Mouse (Mus musculus): ENCODE measurements around the gene Gm3755. TPM values are rescaled to one million over a fixed set of nuclear protein-coding genes. Genes with fewer than 3 reads are reported as not detected.
"Not testable (repeated sequence)": the region's sequence is repeated elsewhere in the genome, so short reads cannot be mapped to it uniquely, and the experiment has no call there.

Gene Gm3755
- total RNA-seq (2017): not detected in 2 replicates

DNA sequence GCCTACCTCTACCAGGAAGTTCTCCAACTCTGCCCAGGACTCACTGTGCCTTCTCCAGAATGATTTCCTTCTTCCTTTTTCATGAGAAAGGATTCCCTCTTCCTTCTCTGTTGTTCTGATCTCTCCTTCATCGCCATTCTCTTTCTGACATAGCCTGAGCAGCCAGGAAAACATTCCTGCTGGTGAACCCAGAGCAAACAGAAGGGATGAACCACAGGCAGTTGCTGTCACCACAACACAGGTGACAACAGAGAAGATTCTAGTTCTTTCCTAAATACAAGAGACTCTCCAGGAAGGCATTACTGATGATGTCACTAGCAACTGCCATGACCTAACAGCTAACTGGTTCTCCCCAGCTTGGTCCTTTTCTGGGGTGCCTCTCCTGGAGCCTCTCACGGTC lies at the start of gene Gm3755:
Gm3755 (minus strand) TSS at position 101 of the 400 bp plus-strand sequence.
- not testable (repeated sequence) for ATAC-seq (replicated peaks; ENCODE audit: low read depth, poor library complexity, severe bottlenecking)

- not testable (repeated sequence) for ATAC-seq (replicated peaks; ENCODE audit: low read depth, poor library complexity, severe bottlenecking)
Measured at GRCm38 (mm10) chr14:7488731-7489130, 38.0 kb upstream of the Gm3755 start.

- ATAC-seq (replicated peaks; ENCODE audit: low read depth, poor library complexity, severe bottlenecking): not testable (repeated sequence)
Measured at GRCm38 (mm10) chr14:7483662-7484061, 32.9 kb upstream of the Gm3755 start, which contains the start of gene Gm3752. Gene Gm3752, minus strand, starts transcription at chr14:7483762.

GRCm38 (mm10) chr14:7422496-7422895 lies 28.2 kb downstream of the Gm3755 start:
- not testable (repeated sequence) for ATAC-seq (replicated peaks; ENCODE audit: low read depth, poor library complexity, severe bottlenecking)

Other genes starting within 250 kb of the Gm3755 start
- not detected in 2 replicates for gene Gm3727, start 186.2 kb downstream of the Gm3755 start, total RNA-seq (2017)
- gene Gm3739, start 135.9 kb downstream of the Gm3755 start, total RNA-seq (2017): 0.29 and 0.37 TPM in 2 replicates
- not detected in 2 replicates for gene Gm5797, start 118.5 kb downstream of the Gm3755 start, total RNA-seq (2017)
- not detected in 2 replicates for gene Gm8374, start 85.8 kb downstream of the Gm3755 start, total RNA-seq (2017)
- not detected in 2 replicates for gene Gm3752, start 32.8 kb upstream of the Gm3755 start, total RNA-seq (2017)
- gene Gm3558, start 117.6 kb upstream of the Gm3755 start, total RNA-seq (2017): not detected in 2 replicates
- not detected in 2 replicates for gene Gm10338, start 144.7 kb upstream of the Gm3755 start, total RNA-seq (2017)
- not detected in 2 replicates for gene Gm10128, start 193.1 kb upstream of the Gm3755 start, total RNA-seq (2017)

All from common myeloid progenitor, adult 5-6 weeks (primary cell).